Mouse (Mus musculus) lung, postnatal 0 days (tissue): ENCODE data around the gene Stx7. TPM values are rescaled to one million over a fixed set of nuclear protein-coding genes. Genes with fewer than 3 reads are reported as not detected.

ENCODE experiments used
- ATAC-seq: fragments of 200-750 bp; cut with Nextera tagmentation; 2 replicates; pipeline ENCODE4 v1.8.0; 2017; ENCODE audit warnings: moderate library complexity
- DNase-seq: peaks from one replicate; pipeline ENCODE4 v3.0.0-alpha.2; 2016; ENCODE audit warnings: low spot score
- H3K27ac ChIP-seq: fragments of 300-500 bp; sonication (generic); 2 replicates; pipeline ENCODE4 v1.5.1; 2014; ENCODE audit warnings: antibody characterized with exemption, mild to moderate bottlenecking, low read length, mixed read lengths
- H3K27me3 ChIP-seq: fragments of 300-500 bp; sonication (generic); replicated peaks from 2 replicates; pipeline ENCODE4 v1.6.1; 2014; ENCODE audit warnings: low read length, mixed read lengths; ENCODE audit not compliant: insufficient read depth
- H3K36me3 ChIP-seq: fragments of 300-500 bp; sonication (generic); 2 replicates; pipeline ENCODE4 v1.6.1; 2014; ENCODE audit warnings: low read length, mixed read lengths; ENCODE audit not compliant: insufficient read depth
- H3K4me1 ChIP-seq: fragments of 300-500 bp; sonication (generic); 2 replicates; pipeline ENCODE4 v1.6.1; 2014; ENCODE audit warnings: antibody characterized with exemption, low read depth, low read length, mixed read lengths; ENCODE audit not compliant: insufficient read depth
- H3K4me2 ChIP-seq: fragments of 300-500 bp; sonication (generic); replicated peaks from 2 replicates; pipeline ENCODE4 v1.6.1; 2014; ENCODE audit warnings: low read depth, mild to moderate bottlenecking, low read length, moderate library complexity, mixed read lengths
- H3K4me3 ChIP-seq: fragments of 300-500 bp; sonication (generic); 2 replicates; pipeline ENCODE4 v1.5.1; 2014; ENCODE audit warnings: low read depth, low read length
- H3K9ac ChIP-seq: fragments of 300-500 bp; sonication (generic); replicated peaks from 2 replicates; pipeline ENCODE4 v1.6.1; 2014; ENCODE audit warnings: low read depth, mild to moderate bottlenecking
- H3K9me3 ChIP-seq: fragments of 300-500 bp; sonication (generic); 2 replicates; pipeline ENCODE4 v1.6.1; 2016; ENCODE audit warnings: low read length, mixed read lengths
- CTCF ChIP-seq: IDR thresholded peaks from 2 replicates; pipeline ENCODE4 v1.5.1; 2016; ENCODE audit warnings: antibody characterized with exemption, mild to moderate bottlenecking
- EP300 ChIP-seq: IDR thresholded peaks from 2 replicates; pipeline ENCODE4 v1.6.1; 2016; ENCODE audit warnings: antibody characterized with exemption, mild to moderate bottlenecking, control low read depth
- WGBS: fragments of 180-500 bp; shearing (Covaris S2); extraction: QIAGEN DNeasy Blood & Tissue Kit; methylation state at CpG from one replicate; pipeline ENCODE4 v1.1.7; 2014; 5-methylcytosine and 5-hydroxymethylcytosine counted together
- polyA plus RNA-seq: library from polyadenylated mRNA; unstranded; fragments of >200 nt; fragmentation: Nextera tagmentation; extraction: Ambion mirVana; gene quantifications from 2 replicates; pipeline ENCODE4 v1.2.1, GENCODE M21; 2015

Gene Stx7
- polyA plus RNA-seq, 1 experiment from 2014 or later = 128 TPM

GRCm38 (mm10) chr10:24164909-24165304 lies 15.8 kb downstream of the Stx7 start:
- H3K4me2 ChIP-seq = no peak overlapping the region
- H3K27me3 ChIP-seq = no peaks in the 10 kb centered on the region
- TF ChIP-seq CTCF (no peak), EP300 (no peak)
- 71% methylated on average over 6 of the region's 6 CpGs for WGBS
- DNase-seq (no peak), ATAC-seq (no peak)
- no peak overlapping the region for H3K9ac ChIP-seq
- peaks cover 9% of the 10 kb centered on the region; the same call in 1 of the 2 replicates for H3K4me1 ChIP-seq
- no peak overlapping the region for H3K4me3 ChIP-seq
- H3K36me3 ChIP-seq = no peaks in the 10 kb centered on the region
- no peak overlapping the region for H3K27ac ChIP-seq
- no peaks in the 10 kb centered on the region for H3K9me3 ChIP-seq

DNA sequence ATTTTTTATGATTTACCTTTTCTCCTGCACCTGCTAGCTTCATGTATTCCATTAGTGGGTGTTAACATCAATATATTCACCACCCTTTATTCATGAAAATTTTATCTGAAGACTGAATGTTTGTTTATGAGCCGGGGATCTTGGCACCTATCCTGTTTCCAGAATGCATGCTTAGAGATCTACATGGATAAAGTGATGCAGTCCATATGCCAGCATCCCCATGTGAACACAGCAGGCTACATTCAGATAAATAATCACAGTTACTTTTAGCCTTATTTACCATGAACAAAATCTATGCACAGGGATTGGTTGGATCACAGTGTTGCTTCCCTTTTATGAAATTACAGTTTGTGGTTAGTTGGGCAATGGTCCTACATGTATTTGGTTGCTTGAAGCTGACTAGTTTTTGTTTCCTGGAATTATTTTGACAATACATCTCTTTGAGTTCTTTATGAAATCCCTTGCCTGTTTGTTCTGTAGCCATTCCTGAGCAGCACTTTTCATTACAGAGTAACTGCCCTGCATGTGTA lies 16.5 kb downstream of the Stx7 start:
- no peaks in the 10 kb centered on the region for H3K27me3 ChIP-seq
- no peak overlapping the region for H3K9ac ChIP-seq
- no peak for TF ChIP-seq CTCF
- TF ChIP-seq EP300 = no peak
- H3K4me2 ChIP-seq = no peak overlapping the region
- H3K36me3 ChIP-seq = no peaks in the 10 kb centered on the region
- DNase-seq (peak; percentile 29), ATAC-seq (no peak)
- H3K27ac ChIP-seq = no peak overlapping the region
- H3K9me3 ChIP-seq = no peaks in the 10 kb centered on the region
- no peak overlapping the region for H3K4me3 ChIP-seq
- WGBS = 17% methylated on average over 1 of the region's 1 CpGs
- H3K4me1 ChIP-seq = peaks cover 9% of the 10 kb centered on the region; the same call in 1 of the 2 replicates

DNA sequence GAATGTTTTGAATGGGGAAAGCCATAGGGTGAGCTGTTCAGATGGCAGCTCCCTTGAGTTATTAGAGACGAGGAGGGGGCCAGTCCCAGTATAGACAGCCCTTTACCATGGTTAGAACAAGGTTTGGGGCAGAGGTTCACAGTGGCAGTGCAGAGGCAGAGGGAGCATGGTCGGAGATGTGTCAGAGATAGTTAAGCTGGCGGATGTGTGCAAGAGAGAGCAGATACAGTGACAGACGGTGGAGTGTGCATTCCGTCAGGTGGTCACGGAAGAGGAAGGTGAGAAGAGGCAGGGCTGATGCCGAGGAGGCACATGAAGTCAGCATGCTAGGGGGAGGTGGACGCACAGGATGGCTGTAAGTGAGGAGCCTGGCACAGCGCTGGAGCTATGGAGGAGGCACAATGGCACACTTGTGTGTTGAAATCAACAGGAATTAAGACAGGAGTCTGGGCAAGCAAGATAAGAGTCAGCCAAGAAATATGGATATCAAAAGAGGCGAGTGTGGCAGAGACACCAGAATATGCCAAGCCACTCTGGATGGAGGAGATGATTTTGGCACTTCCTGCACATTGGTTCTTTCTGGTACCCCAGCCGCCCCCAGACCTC lies 19.0 kb downstream of the Stx7 start:
- WGBS = 60% methylated on average over 11 of the region's 11 CpGs
- Histone ChIP-seq H3K27me3 (no peaks in the 10 kb centered on the region), H3K9ac (no peak overlapping the region), H3K9me3 (no peaks in the 10 kb centered on the region), H3K36me3 (no peaks in the 10 kb centered on the region), H3K27ac (no peak overlapping the region), H3K4me3 (no peak overlapping the region), H3K4me2 (no peak overlapping the region), H3K4me1 (peaks cover 9% of the 10 kb centered on the region; the same call in 1 of the 2 replicates)
- DNase-seq (peak; percentile 16), ATAC-seq (peak; percentile 46; the same call in 1 of the 2 replicates)
- TF ChIP-seq EP300 = no peak; the same call in 1 of the 2 replicates
- TF ChIP-seq CTCF = no peak

- Histone ChIP-seq H3K4me1 (peaks cover 9% of the 10 kb centered on the region; the same call in 1 of the 2 replicates), H3K4me3 (no peak overlapping the region), H3K4me2 (no peak overlapping the region), H3K9me3 (no peaks in the 10 kb centered on the region), H3K27ac (peak overlapping the region; percentile 47; the same call in 1 of the 2 replicates), H3K27me3 (no peaks in the 10 kb centered on the region), H3K9ac (no peak overlapping the region), H3K36me3 (no peaks in the 10 kb centered on the region)
- ATAC-seq = no peak
- DNase-seq = no peak
- WGBS = 73% methylated on average over 1 of the region's 1 CpGs
- TF ChIP-seq EP300 = no peak
- TF ChIP-seq CTCF = no peak
Measured at GRCm38 (mm10) chr10:24168854-24169253, 19.8 kb downstream of the Stx7 start.

DNA sequence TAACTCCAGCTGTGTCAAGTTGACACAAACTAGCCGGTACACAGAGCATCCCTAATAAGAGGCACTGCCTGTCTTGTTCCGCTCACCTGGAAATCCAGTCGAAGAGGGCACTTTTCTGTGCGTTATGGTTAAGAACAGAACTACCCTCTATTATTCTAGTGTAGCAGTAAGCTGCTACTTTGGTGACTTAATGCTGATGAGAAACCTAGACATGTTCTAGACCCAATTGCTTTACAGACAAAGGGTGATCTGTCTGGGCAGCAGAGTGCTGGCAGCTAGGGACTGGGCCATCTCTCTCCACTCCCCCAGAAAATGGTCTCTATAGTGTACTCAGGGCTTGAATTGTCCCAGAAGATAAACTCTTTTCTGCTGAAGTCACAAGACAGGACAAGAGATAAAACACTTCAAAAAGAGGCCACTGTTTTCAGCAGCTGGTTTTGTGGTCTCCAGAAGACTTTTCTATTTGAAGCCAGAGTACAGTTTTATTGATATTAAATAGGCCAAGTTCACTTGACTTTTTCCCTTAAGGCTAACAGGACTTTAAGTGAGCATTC lies 22.9 kb downstream of the Stx7 start:
- Histone ChIP-seq H3K27me3 (no peaks in the 10 kb centered on the region), H3K9ac (no peak overlapping the region), H3K36me3 (no peaks in the 10 kb centered on the region), H3K9me3 (no peaks in the 10 kb centered on the region), H3K4me3 (no peak overlapping the region), H3K27ac (no peak overlapping the region), H3K4me2 (no peak overlapping the region), H3K4me1 (peaks cover 9% of the 10 kb centered on the region; the same call in 1 of the 2 replicates)
- no peak for DNase-seq
- no peak for TF ChIP-seq EP300
- TF ChIP-seq CTCF = no peak
- WGBS = 90% methylated on average over 4 of the region's 4 CpGs
- no peak for ATAC-seq

GRCm38 (mm10) chr10:24173210-24174001 lies 24.3 kb downstream of the Stx7 start:
- Histone ChIP-seq H3K4me1 (peaks cover 4% of the 10 kb centered on the region; the same call in 1 of the 2 replicates), H3K4me2 (no peak overlapping the region), H3K9ac (no peak overlapping the region), H3K27me3 (no peaks in the 10 kb centered on the region), H3K27ac (no peak overlapping the region), H3K9me3 (no peaks in the 10 kb centered on the region), H3K36me3 (no peaks in the 10 kb centered on the region), H3K4me3 (no peak overlapping the region)
- TF ChIP-seq CTCF (peak; percentile 89), EP300 (no peak)
- peak; percentile 68 for DNase-seq
- ATAC-seq = no peak
- WGBS = 45% methylated on average over 10 of the region's 10 CpGs
